Comparison of ENCODE assay signal across 15 mouse cellular contexts in genomic region chr10:68465737-68466327, GRCm38 (mm10).
"Had no signal": no experiment of that assay in that cellular context is flagged by ENCODE, and none has a peak within 500 bp of the region (broad histone marks: within the 10 kb centered on the region; RNA-seq: fewer than 3 reads in every experiment).

No protein-coding gene starts in this region.

- DNase-seq: kidney, postnatal 25 days; layer of hippocampus, postnatal 36 days; liver, embryonic 13.5 days; lung, adult 18-20 months; lung, postnatal 36 days; midbrain, embryonic 14.5 days; right cerebral cortex, adult 18-20 months; right cerebral cortex, postnatal 25 days; thymus, postnatal 4 days had no signal

- H3K9ac ChIP-seq: kidney, embryonic 15.5 days; limb, embryonic 13.5 days; liver, embryonic 13.5 days; neural tube, embryonic 15.5 days had no signal

- H3K27me3 ChIP-seq: kidney, embryonic 15.5 days; limb, embryonic 13.5 days; liver, embryonic 13.5 days; neural tube, embryonic 15.5 days had no signal

- H3K9me3 ChIP-seq: kidney, embryonic 15.5 days; limb, embryonic 13.5 days; liver, embryonic 13.5 days; midbrain, embryonic 10.5 days; neural tube, embryonic 15.5 days had no signal

- H3K27ac ChIP-seq: kidney, embryonic 15.5 days; limb, embryonic 13.5 days; liver, embryonic 13.5 days; midbrain, embryonic 10.5 days; neural tube, embryonic 15.5 days had no signal

- H3K4me2 ChIP-seq: kidney, embryonic 15.5 days; limb, embryonic 13.5 days; liver, embryonic 13.5 days; neural tube, embryonic 15.5 days had no signal

- H3K4me3 ChIP-seq: kidney, embryonic 15.5 days; limb, embryonic 13.5 days; liver, embryonic 13.5 days; midbrain, embryonic 10.5 days; myocyte; neural tube, embryonic 15.5 days had no signal

- ATAC-seq: hindbrain, embryonic 16.5 days had no signal

- H3K4me1 ChIP-seq: kidney, embryonic 15.5 days; liver, embryonic 13.5 days; midbrain, embryonic 10.5 days; neural tube, embryonic 15.5 days had no signal

- H3K36me3 ChIP-seq: kidney, embryonic 15.5 days; limb, embryonic 13.5 days; liver, embryonic 13.5 days; midbrain, embryonic 10.5 days; neural tube, embryonic 15.5 days had no signal
